Mouse (Mus musculus) midbrain, embryonic 12.5 days (tissue): ENCODE results near the gene Sufu. TPM values are rescaled to one million over a fixed set of nuclear protein-coding genes. Genes with fewer than 3 reads are reported as not detected.

Experiments
- ATAC-seq: fragments of 200-750 bp; cut with Nextera tagmentation; 2 replicates; pipeline ENCODE4 v1.8.0; 2017; ENCODE audit warnings: low read depth, moderate TSS enrichment, moderate library complexity; ENCODE audit not compliant: low FRiP score
- H3K27ac ChIP-seq: fragments of 300-500 bp; sonication (generic); replicated peaks from 2 replicates; pipeline ENCODE4 v1.5.1; 2016; ENCODE audit warnings: mild to moderate bottlenecking
- H3K27me3 ChIP-seq: fragments of 300-500 bp; sonication (generic); 2 replicates; pipeline ENCODE4 v1.6.1; 2016; ENCODE audit warnings: mild to moderate bottlenecking
- H3K36me3 ChIP-seq: fragments of 300-500 bp; sonication (generic); 2 replicates; pipeline ENCODE4 v1.6.1; 2016
- H3K4me1 ChIP-seq: fragments of 300-500 bp; sonication (generic); 2 replicates; pipeline ENCODE4 v1.6.1; 2016
- H3K4me2 ChIP-seq: fragments of 300-500 bp; sonication (generic); replicated peaks from 2 replicates; pipeline ENCODE4 v1.6.1; 2016; ENCODE audit warnings: mild to moderate bottlenecking, moderate library complexity
- H3K4me3 ChIP-seq: fragments of 300-500 bp; sonication (generic); 2 replicates; pipeline ENCODE4 v1.5.1; 2016; ENCODE audit warnings: mild to moderate bottlenecking
- H3K9ac ChIP-seq: fragments of 300-500 bp; sonication (generic); replicated peaks from 2 replicates; pipeline ENCODE4 v1.6.1; 2016; ENCODE audit warnings: mild to moderate bottlenecking, moderate library complexity
- H3K9me3 ChIP-seq: fragments of 300-500 bp; sonication (generic); 2 replicates; pipeline ENCODE4 v1.6.1; 2016; ENCODE audit warnings: mild to moderate bottlenecking
- WGBS: fragments of 180-500 bp; shearing (Covaris S2); methylation state at CpG from one replicate; pipeline ENCODE4 v1.1.7; 2016; 5-methylcytosine and 5-hydroxymethylcytosine counted together
- polyA plus RNA-seq: library from polyadenylated mRNA; unstranded; fragments of >200 nt; fragmentation: Nextera tagmentation; extraction: Ambion mirVana; gene quantifications from 2 replicates; pipeline ENCODE4 v1.2.1, GENCODE M21; 2016

Gene Sufu
- polyA plus RNA-seq, 1 experiment from 2014 or later: 43.7 TPM

GRCm38 (mm10) chr19:46416276-46416675 is 19.6 kb downstream of the Sufu start:
- H3K9ac ChIP-seq: no peak overlapping the region
- peak overlapping the region; percentile 46 for H3K27ac ChIP-seq
- no peaks in the 10 kb centered on the region for H3K9me3 ChIP-seq
- peaks cover 9% of the 10 kb centered on the region for H3K4me1 ChIP-seq
- H3K4me2 ChIP-seq: no peak overlapping the region
- no peaks in the 10 kb centered on the region for H3K27me3 ChIP-seq
- no peaks in the 10 kb centered on the region for H3K36me3 ChIP-seq
- ATAC-seq: no peak
- WGBS: 74% methylated on average over 9 of the region's 9 CpGs
- no peak overlapping the region for H3K4me3 ChIP-seq

GRCm38 (mm10) chr19:46418051-46418450 is 21.4 kb downstream of the Sufu start:
- Histone ChIP-seq H3K9ac (no peak overlapping the region), H3K27ac (no peak overlapping the region), H3K36me3 (no peaks in the 10 kb centered on the region), H3K4me1 (peaks cover 27% of the 10 kb centered on the region), H3K4me3 (no peak overlapping the region), H3K27me3 (no peaks in the 10 kb centered on the region), H3K4me2 (no peak overlapping the region), H3K9me3 (no peaks in the 10 kb centered on the region)
- no peak for ATAC-seq
- WGBS: 90% methylated on average over 4 of the region's 4 CpGs

- Histone ChIP-seq H3K36me3 (no peaks in the 10 kb centered on the region), H3K9ac (no peak overlapping the region), H3K4me1 (peaks cover 30% of the 10 kb centered on the region), H3K4me2 (no peak overlapping the region), H3K27me3 (no peaks in the 10 kb centered on the region), H3K9me3 (no peaks in the 10 kb centered on the region), H3K27ac (no peak overlapping the region), H3K4me3 (no peak overlapping the region)
- WGBS: 97% methylated on average over 7 of the region's 7 CpGs
- ATAC-seq: no peak
Observed at GRCm38 (mm10) chr19:46420410-46420809, 23.7 kb downstream of the Sufu start.

- H3K4me1 ChIP-seq: peaks cover 31% of the 10 kb centered on the region
- WGBS: 48% methylated on average over 11 of the region's 11 CpGs
- peak; percentile 19; the same call in 1 of the 2 replicates for ATAC-seq
- H3K4me2 ChIP-seq: no peak overlapping the region
- H3K4me3 ChIP-seq: no peak overlapping the region
- no peaks in the 10 kb centered on the region for H3K9me3 ChIP-seq
- peak overlapping the region; percentile 68 for H3K27ac ChIP-seq
- H3K9ac ChIP-seq: no peak overlapping the region
- H3K27me3 ChIP-seq: no peaks in the 10 kb centered on the region
- 0 out of 2 replicates have a peak, but pooled peaks cover 5% of the 10 kb centered on the region for H3K36me3 ChIP-seq
Observed at GRCm38 (mm10) chr19:46422384-46423338, 26.0 kb downstream of the Sufu start.

- peaks cover 5% of the 10 kb centered on the region; the same call in 1 of the 2 replicates for H3K36me3 ChIP-seq
- no peak overlapping the region for H3K4me2 ChIP-seq
- H3K9ac ChIP-seq: no peak overlapping the region
- ATAC-seq: no peak
- H3K4me1 ChIP-seq: peaks cover 31% of the 10 kb centered on the region
- no peak overlapping the region for H3K27ac ChIP-seq
- no peaks in the 10 kb centered on the region for H3K9me3 ChIP-seq
- H3K4me3 ChIP-seq: no peak overlapping the region
- no peaks in the 10 kb centered on the region for H3K27me3 ChIP-seq
- WGBS: 83% methylated on average over 8 of the region's 8 CpGs
Observed at GRCm38 (mm10) chr19:46425266-46425665, 28.6 kb downstream of the Sufu start.

GRCm38 (mm10) chr19:46426488-46426887 is 29.8 kb downstream of the Sufu start:
- H3K36me3 ChIP-seq: peaks cover 7% of the 10 kb centered on the region; the same call in 1 of the 2 replicates
- H3K9ac ChIP-seq: no peak overlapping the region
- H3K4me1 ChIP-seq: peaks cover 25% of the 10 kb centered on the region
- no peak overlapping the region for H3K27ac ChIP-seq
- H3K4me2 ChIP-seq: no peak overlapping the region
- no peaks in the 10 kb centered on the region for H3K27me3 ChIP-seq
- no peak overlapping the region for H3K4me3 ChIP-seq
- WGBS: 60% methylated on average over 12 of the region's 12 CpGs
- no peak for ATAC-seq
- no peaks in the 10 kb centered on the region for H3K9me3 ChIP-seq

- H3K4me1 ChIP-seq: peaks cover 13% of the 10 kb centered on the region
- H3K9ac ChIP-seq: no peak overlapping the region
- no peak overlapping the region for H3K4me3 ChIP-seq
- no peaks in the 10 kb centered on the region for H3K27me3 ChIP-seq
- no peak overlapping the region for H3K27ac ChIP-seq
- no peak overlapping the region for H3K4me2 ChIP-seq
- H3K36me3 ChIP-seq: peaks cover 13% of the 10 kb centered on the region; the same call in 1 of the 2 replicates
- no peaks in the 10 kb centered on the region for H3K9me3 ChIP-seq
- ATAC-seq: no peak
Observed at GRCm38 (mm10) chr19:46429250-46429649, 32.6 kb downstream of the Sufu start.

GRCm38 (mm10) chr19:46433712-46434111 is 37.0 kb downstream of the Sufu start:
- peaks cover 21% of the 10 kb centered on the region for H3K4me1 ChIP-seq
- 62% methylated on average over 7 of the region's 7 CpGs for WGBS
- no peak for ATAC-seq
- H3K27ac ChIP-seq: peak overlapping the region; percentile 60; the same call in 1 of the 2 replicates
- no peaks in the 10 kb centered on the region for H3K9me3 ChIP-seq
- H3K4me3 ChIP-seq: no peak overlapping the region
- H3K27me3 ChIP-seq: no peaks in the 10 kb centered on the region
- peaks cover 8% of the 10 kb centered on the region; the same call in 1 of the 2 replicates for H3K36me3 ChIP-seq
- H3K9ac ChIP-seq: 0 out of 2 replicates have a peak overlapping the region, but pooled peaks have one; percentile 15
- no peak overlapping the region for H3K4me2 ChIP-seq

GRCm38 (mm10) chr19:46434148-46434547 is 37.5 kb downstream of the Sufu start:
- H3K27ac ChIP-seq: peak overlapping the region; percentile 60; the same call in 1 of the 2 replicates
- no peak overlapping the region for H3K9ac ChIP-seq
- 70% methylated on average over 9 of the region's 9 CpGs for WGBS
- H3K4me3 ChIP-seq: no peak overlapping the region
- H3K4me2 ChIP-seq: no peak overlapping the region
- H3K27me3 ChIP-seq: no peaks in the 10 kb centered on the region
- no peaks in the 10 kb centered on the region for H3K9me3 ChIP-seq
- H3K4me1 ChIP-seq: peaks cover 21% of the 10 kb centered on the region
- no peak for ATAC-seq
- peaks cover 8% of the 10 kb centered on the region; the same call in 1 of the 2 replicates for H3K36me3 ChIP-seq

GRCm38 (mm10) chr19:46434591-46434990 is 37.9 kb downstream of the Sufu start:
- ATAC-seq: no peak
- H3K4me3 ChIP-seq: no peak overlapping the region
- H3K4me1 ChIP-seq: peaks cover 21% of the 10 kb centered on the region
- H3K27me3 ChIP-seq: no peaks in the 10 kb centered on the region
- no peaks in the 10 kb centered on the region for H3K9me3 ChIP-seq
- no peak overlapping the region for H3K4me2 ChIP-seq
- peaks cover 8% of the 10 kb centered on the region; the same call in 1 of the 2 replicates for H3K36me3 ChIP-seq
- WGBS: 55% methylated on average over 9 of the region's 9 CpGs
- peak overlapping the region; percentile 60; the same call in 1 of the 2 replicates for H3K27ac ChIP-seq
- H3K9ac ChIP-seq: no peak overlapping the region

- peaks cover 21% of the 10 kb centered on the region for H3K4me1 ChIP-seq
- no peaks in the 10 kb centered on the region for H3K27me3 ChIP-seq
- H3K27ac ChIP-seq: peak overlapping the region; percentile 60; the same call in 1 of the 2 replicates
- H3K4me2 ChIP-seq: no peak overlapping the region
- H3K36me3 ChIP-seq: peaks cover 8% of the 10 kb centered on the region; the same call in 1 of the 2 replicates
- no peaks in the 10 kb centered on the region for H3K9me3 ChIP-seq
- H3K9ac ChIP-seq: no peak overlapping the region
- ATAC-seq: no peak
- 6% methylated on average over 7 of the region's 7 CpGs for WGBS
- H3K4me3 ChIP-seq: no peak overlapping the region
Observed at GRCm38 (mm10) chr19:46435492-46435891, 38.8 kb downstream of the Sufu start.

- Histone ChIP-seq H3K4me2 (no peak overlapping the region), H3K36me3 (no peaks in the 10 kb centered on the region), H3K4me3 (no peak overlapping the region), H3K4me1 (peaks cover 42% of the 10 kb centered on the region), H3K27me3 (no peaks in the 10 kb centered on the region), H3K27ac (peak overlapping the region; percentile 67), H3K9ac (0 out of 2 replicates have a peak overlapping the region, but pooled peaks have one; percentile 0), H3K9me3 (no peaks in the 10 kb centered on the region)
- WGBS: 5% methylated on average over 6 of the region's 6 CpGs
- ATAC-seq: no peak
Observed at GRCm38 (mm10) chr19:46443509-46443908, 46.8 kb downstream of the Sufu start.
